Mouse (Mus musculus): ENCODE measurements around the gene Atp10a.

DNA sequence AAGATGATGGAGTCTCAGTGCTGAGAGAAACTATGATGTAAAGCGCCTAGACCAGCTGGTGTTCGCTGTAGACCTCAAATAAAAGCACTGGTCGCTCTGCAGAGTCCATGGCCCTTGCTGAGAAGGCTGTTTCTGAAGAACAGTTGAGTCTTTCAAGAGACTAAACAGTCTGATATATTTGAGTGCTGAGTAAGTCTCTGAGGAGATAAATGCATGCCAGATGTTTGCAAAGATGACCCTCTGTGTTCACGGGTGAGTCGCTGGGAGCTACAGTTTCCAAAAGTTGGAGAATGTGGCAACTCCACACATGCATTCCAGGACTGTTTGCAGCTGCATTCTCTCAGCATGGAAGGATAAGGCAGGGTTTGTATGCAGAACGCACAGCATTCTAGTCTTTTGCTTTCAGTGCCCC lies 77.5 kb downstream of the Atp10a start:
- TF ChIP-seq ZNF384 (IDR thresholded peaks at IDR 0.05; ENCODE audit: low read depth, low read length) (no peak), CHD2 (IDR thresholded peaks at IDR 0.05; ENCODE audit: low read depth, low read length) (no peak), HCFC1 (IDR thresholded peaks at IDR 0.05; ENCODE audit: borderline replicate concordance, insufficient read depth, low read length) (no peak), ZC3H11A (IDR thresholded peaks at IDR 0.05; ENCODE audit: borderline replicate concordance, low read depth, low read length) (no peak), MAFK (IDR thresholded peaks at IDR 0.05; ENCODE audit: insufficient read depth, low read depth, low read length) (no peak)

Measured in ES-E14 (cell line).